Mouse (Mus musculus): ENCODE results near the gene Tnni3k.

Gene Tnni3k

DNA sequence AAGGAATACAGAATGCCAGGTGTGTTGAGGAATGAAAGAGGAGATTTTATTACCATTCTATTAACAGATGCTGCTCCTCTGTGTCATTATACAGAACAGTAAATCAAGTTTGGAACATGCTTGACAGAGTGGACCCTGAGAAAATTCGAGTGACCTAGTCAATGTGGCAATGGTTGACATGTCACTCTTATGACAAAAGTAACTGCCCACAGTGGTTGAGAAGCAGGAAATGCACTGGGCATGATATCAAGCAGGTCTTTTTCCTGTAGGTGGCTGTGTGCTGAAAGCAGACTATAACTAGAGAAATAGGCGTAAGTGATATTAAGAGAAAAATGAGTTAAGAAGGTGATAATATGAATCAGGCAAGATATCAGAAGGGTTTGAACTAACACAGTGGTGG, 105.7 kb downstream of the Tnni3k start:
- no peak for DNase-seq (ENCODE audit: low spot score)

- DNase-seq (ENCODE audit: low spot score): no peak
Observed at GRCm38 (mm10) chr3:154945688-154946161, 109.5 kb downstream of the Tnni3k start.

DNA sequence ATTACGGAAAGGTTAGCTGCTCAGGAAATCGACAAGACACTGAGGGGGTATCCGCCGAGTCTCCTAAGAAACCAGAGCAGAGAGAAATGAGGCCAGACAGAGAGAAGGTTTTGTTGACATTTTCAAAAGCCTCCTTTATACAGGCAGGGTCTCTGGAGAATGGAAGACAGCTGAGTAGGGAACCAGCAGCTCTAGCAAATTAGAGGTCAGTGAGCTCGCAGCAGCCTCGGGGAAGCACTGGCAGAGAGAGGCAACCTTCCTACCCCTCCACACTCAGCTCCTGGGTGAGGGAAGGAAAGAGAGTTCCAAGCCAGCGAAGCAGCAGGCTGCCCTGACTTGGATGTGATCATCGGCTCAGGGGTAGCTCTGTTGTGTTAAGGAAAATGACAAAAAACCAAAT, 127.5 kb downstream of the Tnni3k start:
- no peak for DNase-seq (ENCODE audit: low spot score)

DNA sequence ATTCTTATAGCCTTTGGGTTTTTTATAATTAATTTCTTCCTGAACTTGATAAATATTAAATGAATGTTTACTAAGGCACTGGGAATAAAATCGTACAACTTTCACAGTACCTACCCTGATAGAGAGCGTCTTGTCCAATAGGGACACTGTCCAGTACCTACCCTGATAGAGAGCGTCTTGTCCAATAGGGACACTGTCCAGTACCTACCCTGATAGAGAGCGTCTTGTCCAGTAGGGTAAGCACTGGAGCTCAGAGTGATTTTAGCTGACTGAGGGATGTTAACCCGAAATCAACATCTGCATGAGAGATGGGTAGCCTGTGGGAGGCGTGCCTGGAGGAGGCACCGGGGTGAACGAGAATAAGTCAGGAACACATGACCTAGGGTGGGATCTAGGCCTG, 130.3 kb downstream of the Tnni3k start:
- DNase-seq (ENCODE audit: low spot score): no peak

- DNase-seq (ENCODE audit: low spot score): no peak
Observed at GRCm38 (mm10) chr3:154915566-154915965, 139.6 kb downstream of the Tnni3k start.

DNA sequence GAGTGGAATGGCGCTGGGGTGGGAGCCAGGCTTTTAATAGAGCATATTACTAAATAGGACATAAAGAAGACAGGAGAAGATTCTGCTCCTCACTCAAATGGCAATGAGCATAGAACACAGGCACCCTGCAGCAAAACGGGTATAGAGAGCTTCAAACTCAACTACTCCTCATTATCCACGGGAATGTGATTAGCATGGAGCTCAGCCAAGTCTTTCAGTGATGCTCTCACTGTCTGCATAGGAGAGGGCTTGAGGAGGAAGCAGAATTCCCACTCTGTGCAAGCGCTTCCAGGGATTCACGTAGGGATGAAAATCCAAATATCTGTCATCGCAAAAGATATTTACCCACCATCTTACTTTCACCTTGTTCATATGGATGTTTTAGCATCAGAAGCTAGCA, 141.6 kb downstream of the Tnni3k start:
- DNase-seq (ENCODE audit: low spot score): no peak

DNA sequence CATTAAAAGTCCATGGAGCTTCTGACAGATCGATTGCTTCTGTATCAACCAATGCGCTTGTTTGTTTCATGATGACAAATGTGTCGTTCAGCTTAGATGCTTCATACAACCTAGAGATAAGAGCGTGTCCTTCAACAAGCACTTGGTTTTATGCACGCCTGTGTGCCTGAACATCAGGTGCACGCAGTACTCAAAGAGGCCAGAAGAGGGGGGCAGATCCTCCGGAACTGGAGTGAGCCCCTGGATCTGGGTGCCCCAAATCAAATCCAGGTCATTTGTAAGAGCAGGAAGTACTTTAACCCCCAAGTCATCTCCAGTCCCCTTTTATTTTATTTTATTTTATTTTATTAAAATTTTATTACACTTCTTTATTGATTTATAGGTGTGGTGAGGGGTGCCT, 158.5 kb downstream of the Tnni3k start:
- no peak for DNase-seq (ENCODE audit: low spot score)

GRCm38 (mm10) chr3:154893225-154893624, 162.0 kb downstream of the Tnni3k start:
- DNase-seq (ENCODE audit: low spot score): no peak

- DNase-seq (ENCODE audit: low spot score): no peak
Observed at GRCm38 (mm10) chr3:154885452-154885851, 169.8 kb downstream of the Tnni3k start.

- no peak for DNase-seq (ENCODE audit: low spot score)
Observed at GRCm38 (mm10) chr3:154885048-154885447, 170.2 kb downstream of the Tnni3k start.

DNA sequence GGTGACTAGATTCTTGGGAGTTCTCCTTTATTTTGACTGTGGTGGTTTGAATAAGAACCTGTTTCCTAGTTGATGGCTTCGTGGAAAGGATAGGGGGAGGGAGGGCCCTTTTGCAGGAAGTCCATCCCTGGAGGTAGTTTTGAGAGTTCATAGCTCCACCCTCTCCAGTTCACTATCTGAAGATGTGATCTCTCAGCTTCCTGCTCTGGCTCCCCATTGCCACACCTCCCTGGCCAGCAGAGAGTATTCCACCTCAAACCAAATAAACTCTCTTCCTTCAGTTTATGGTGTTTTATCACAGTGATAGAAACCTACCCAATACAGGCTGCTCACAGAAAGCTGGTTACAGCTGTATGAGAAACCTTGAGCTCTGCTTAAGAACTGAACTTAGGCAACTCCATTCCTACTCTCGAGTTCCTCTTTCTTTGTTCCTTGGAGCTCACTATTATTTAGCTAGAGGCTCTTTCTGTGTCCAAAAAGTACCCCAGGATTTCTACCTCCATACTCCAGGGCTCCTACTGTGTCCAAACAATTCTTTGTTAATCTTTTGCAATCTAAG, 173.7 kb downstream of the Tnni3k start:
- no peak for DNase-seq (ENCODE audit: low spot score)

DNA sequence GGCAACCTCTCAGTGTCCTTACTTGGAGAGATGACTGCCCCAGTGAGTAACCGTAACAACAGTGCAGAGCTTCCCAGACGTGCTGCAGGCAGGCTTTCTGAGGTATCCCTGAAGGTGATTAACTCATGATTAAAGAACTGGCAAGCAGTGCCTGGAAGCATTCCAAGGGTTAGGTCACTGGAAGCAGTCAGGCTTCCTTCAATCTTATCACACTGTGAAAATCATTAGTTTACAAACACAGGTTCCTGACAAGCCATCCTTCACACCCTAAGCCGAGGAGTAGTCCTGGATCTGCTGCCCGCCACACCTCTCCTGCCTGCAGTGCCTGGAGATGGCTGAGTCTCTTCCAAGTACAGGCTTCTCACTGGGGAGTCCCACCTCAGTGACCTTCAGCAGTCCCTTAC, 174.7 kb downstream of the Tnni3k start:
- DNase-seq (ENCODE audit: low spot score): no peak

DNA sequence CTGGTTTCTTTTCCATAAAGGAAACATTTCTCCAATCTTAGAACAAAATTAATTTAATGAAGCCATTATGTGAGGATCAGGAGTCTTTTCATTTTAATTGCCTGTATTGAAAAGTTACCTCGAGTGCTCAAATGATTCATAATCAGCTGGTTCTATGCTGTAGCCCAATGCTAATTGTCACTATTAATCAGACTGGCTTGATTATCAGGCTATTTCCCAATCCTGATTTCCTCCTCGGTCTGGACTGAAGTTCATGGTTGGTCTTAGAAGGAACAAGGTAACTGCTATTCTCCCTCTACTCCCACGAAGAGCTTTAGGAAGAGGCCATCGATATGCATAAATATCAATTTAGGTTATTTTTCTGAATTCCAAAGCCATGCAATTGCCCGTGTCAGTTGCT, 175.1 kb downstream of the Tnni3k start:
- no peak for DNase-seq (ENCODE audit: low spot score)

- DNase-seq (ENCODE audit: low spot score): no peak
Observed at GRCm38 (mm10) chr3:154879515-154879914, 175.7 kb downstream of the Tnni3k start.

GRCm38 (mm10) chr3:154879080-154879479, 176.1 kb downstream of the Tnni3k start:
- DNase-seq (ENCODE audit: low spot score): no peak

DNA sequence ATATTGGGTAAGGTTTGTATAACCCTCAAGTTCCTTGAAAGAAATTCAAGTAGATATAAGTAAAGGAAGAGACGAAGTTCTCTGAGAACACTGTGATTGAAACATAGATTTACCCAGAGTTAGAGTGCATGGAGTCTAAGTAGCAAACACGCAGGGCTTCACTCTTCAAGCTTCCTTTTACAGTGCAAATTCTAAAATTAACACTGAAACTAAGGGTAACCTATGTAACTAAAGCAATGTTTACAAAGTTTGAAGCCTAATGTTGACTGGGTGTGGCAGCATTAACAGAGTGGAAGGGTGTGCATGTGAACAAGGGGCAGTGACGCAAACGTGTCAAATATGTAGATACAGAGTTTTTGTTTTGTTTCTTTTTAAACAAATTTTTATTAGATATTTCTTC, 186.4 kb downstream of the Tnni3k start:
- DNase-seq (ENCODE audit: low spot score): no peak

GRCm38 (mm10) chr3:154861921-154862320, 193.3 kb downstream of the Tnni3k start:
- DNase-seq (ENCODE audit: low spot score): no peak

GRCm38 (mm10) chr3:154859721-154860120, 195.5 kb downstream of the Tnni3k start:
- DNase-seq (ENCODE audit: low spot score): no peak

GRCm38 (mm10) chr3:154853257-154853656, 201.9 kb downstream of the Tnni3k start:
- DNase-seq (ENCODE audit: low spot score): no peak

GRCm38 (mm10) chr3:154852281-154852680, 202.9 kb downstream of the Tnni3k start:
- no peak for DNase-seq (ENCODE audit: low spot score)

GRCm38 (mm10) chr3:154842247-154842646, 213.0 kb downstream of the Tnni3k start:
- no peak for DNase-seq (ENCODE audit: low spot score)

GRCm38 (mm10) chr3:154841076-154841475, 214.1 kb downstream of the Tnni3k start:
- no peak for DNase-seq (ENCODE audit: low spot score)

DNA sequence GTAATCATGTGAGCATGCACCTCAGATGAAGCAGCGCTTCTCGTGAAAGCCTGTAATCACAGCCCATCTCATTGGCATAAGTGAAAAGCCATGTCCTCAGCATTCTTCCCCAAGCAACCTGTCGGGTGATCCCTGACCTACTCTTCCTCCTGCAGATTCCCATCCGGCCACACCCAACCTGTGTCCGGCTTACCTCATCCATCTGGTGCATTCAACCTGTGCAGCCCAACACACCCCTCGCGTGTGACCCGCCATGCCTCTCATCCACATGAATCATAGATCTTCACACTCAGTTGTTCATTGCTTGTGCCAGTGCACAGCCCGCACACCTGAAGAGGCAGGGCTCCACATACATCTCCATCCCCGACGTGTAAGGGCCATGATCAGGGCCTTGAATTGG, 217.3 kb downstream of the Tnni3k start:
- no peak for DNase-seq (ENCODE audit: low spot score)

- DNase-seq (ENCODE audit: low spot score): no peak
Observed at GRCm38 (mm10) chr3:154836137-154836536, 219.1 kb downstream of the Tnni3k start.

DNA sequence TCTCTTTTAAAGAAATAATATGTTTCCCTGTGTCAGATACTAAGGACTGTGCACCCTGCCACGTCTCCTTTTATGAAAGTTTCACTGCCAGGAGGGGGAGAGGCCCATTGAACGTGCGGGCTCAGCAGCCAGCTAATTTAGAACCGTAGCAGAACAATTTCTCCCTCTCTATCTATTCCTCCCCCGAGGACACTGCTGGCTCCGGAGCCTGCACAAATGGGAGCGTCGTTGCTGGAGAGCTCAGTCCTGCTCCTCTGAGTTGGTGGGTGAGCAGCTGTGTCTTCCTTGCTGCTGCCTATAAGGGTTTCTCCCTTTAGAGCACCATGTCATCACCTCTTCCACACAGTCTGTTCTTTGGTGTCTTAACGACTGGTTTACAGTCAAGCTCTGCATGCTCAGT, 220.8 kb downstream of the Tnni3k start:
- DNase-seq (ENCODE audit: low spot score): no peak
